Mouse (Mus musculus): ENCODE measurements around the gene Syde2. TPM values are rescaled to one million over a fixed set of nuclear protein-coding genes. Genes with fewer than 3 reads are reported as not detected.

Gene Syde2
- total and polyA plus RNA-seq, 3 experiments: 0.10 to 0.30 TPM; not detected in 1

GRCm38 (mm10) chr3:145947539-145948204 lies 40.0 kb upstream of the Syde2 start:
- Histone ChIP-seq H3K27me3 (replicated peaks) (no peaks in the 10 kb centered on the region), H3K9ac (ENCODE audit: insufficient read depth, low read depth) (no peak overlapping the region), H3K36me3 (replicated peaks in 1 of 2; ENCODE audit: control insufficient read depth in 1 of 2, insufficient read depth in 1 of 2, low read length in 1 of 2) (peaks cover 22 to 38% of the 10 kb centered on the region in 2 experiments), H3K27ac (ENCODE audit: insufficient read depth, low read depth) (no peak overlapping the region), H3K4me3 (replicated peaks in 1 of 3; ENCODE audit: low read depth in 2 of 3, low read length in 2 of 3, poor library complexity in 1 of 3) (no peak overlapping the region), H3K9me3 (replicated peaks; ENCODE audit: low read length) (no peaks in the 10 kb centered on the region), H3K4me1 (ENCODE audit: control insufficient read depth in 1 of 2, insufficient read depth in 2 of 2) (peaks cover 3 to 54% of the 10 kb centered on the region in 2 experiments; a peak in 3 of 4 replicates), H3K4me2 (ENCODE audit: insufficient read depth, low read depth, poor library complexity, severe bottlenecking) (no peak overlapping the region), H3K79me2 (replicated peaks; ENCODE audit: control insufficient read depth, extremely low read depth, insufficient read depth, poor library complexity, severe bottlenecking) (peaks cover 6% of the 10 kb centered on the region)
- dilution Hi-C loops (cut with MboI; ENCODE audit: extremely low pct_ligation_motif_present, extremely low pct_unique_long_range_greater_than_20kb, low sequenced_read_pairs) (no loop called here), in situ Hi-C loops (cut with MboI; ENCODE audit: low pct_ligation_motif_present, low pct_unique_long_range_greater_than_20kb, low sequenced_read_pairs) (no loop called here)
- TF ChIP-seq JUN (IDR thresholded peaks at IDR 0.05; ENCODE audit: insufficient read depth, low read depth, low read length) (no peak), SMC3 (IDR thresholded peaks at IDR 0.05; ENCODE audit: low read depth, low read length) (no peak), KAT2A (IDR thresholded peaks at IDR 0.05; ENCODE audit: insufficient replicate concordance, low read length) (no peak), USF2 (conservative IDR thresholded peaks at IDR 0.05; ENCODE audit: low read depth, low read length) (no peak), POLR2A (IDR thresholded peaks at IDR 0.05; ENCODE audit: low read depth, low read length) (no peak), MAX (IDR thresholded peaks at IDR 0.05; ENCODE audit: low read length) (no peak), MYC (IDR thresholded peaks at IDR 0.05; ENCODE audit: low read depth, low read length) (no peak), JUND (conservative IDR thresholded peaks at IDR 0.05; ENCODE audit: low read depth, low read length) (no peak), NELFE (IDR thresholded peaks at IDR 0.05; ENCODE audit: low read depth, low read length) (no peak), HCFC1 (IDR thresholded peaks at IDR 0.05; ENCODE audit: low read depth, low read length) (no peak)
- no peak for DNase-seq (ENCODE audit: extremely low read depth)

DNA sequence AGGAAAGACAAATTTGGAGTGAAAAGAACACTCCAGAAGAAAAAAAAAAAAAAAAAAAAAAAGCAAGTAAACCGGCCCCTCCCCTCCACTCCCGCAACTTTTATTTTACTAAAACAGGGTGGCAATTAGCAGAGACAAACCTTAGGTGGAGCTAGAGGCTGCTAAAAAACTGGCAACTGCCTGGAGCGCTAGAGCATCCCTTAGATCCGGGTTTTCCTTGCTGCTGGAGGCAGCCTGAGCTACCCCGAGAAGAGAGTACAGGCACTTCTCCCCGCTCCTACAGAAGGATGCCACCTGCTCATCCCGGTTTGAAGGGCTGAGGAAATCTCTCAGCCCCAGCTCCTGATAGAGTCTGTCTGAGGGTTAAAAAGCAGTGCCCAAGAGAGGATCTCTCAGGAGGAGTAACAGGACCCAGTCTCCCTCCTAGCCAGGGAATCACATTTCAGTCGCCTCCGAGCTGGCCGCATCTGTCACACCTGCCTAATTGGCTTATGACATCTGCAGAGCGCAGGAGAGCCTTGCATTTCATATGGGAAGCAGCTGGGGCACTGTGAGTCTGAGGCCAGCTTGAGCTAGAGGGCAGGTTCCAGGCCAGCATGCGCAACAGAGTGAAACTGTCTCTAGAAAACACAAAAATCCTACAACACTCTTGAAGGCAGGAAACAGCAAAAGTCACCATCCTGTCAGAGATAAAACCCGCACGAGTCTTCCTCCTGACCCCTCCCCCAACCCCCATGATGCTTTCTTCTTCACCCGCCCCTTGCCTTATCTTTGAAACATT lies 37.4 kb upstream of the Syde2 start:
- no peak for DNase-seq (ENCODE audit: extremely low read depth)
- Histone ChIP-seq H3K27me3 (replicated peaks) (no peaks in the 10 kb centered on the region), H3K9me3 (replicated peaks; ENCODE audit: low read length) (no peaks in the 10 kb centered on the region), H3K4me2 (ENCODE audit: insufficient read depth, low read depth, poor library complexity, severe bottlenecking) (no peak overlapping the region), H3K27ac (ENCODE audit: insufficient read depth, low read depth) (no peak overlapping the region), H3K36me3 (replicated peaks in 1 of 2; ENCODE audit: control insufficient read depth in 1 of 2, insufficient read depth in 1 of 2, low read length in 1 of 2) (peaks cover 3 to 14% of the 10 kb centered on the region in 2 experiments), H3K4me3 (replicated peaks in 1 of 3; ENCODE audit: low read depth in 2 of 3, low read length in 2 of 3, poor library complexity in 1 of 3) (no peak overlapping the region), H3K79me2 (replicated peaks; ENCODE audit: control insufficient read depth, extremely low read depth, insufficient read depth, poor library complexity, severe bottlenecking) (no peaks in the 10 kb centered on the region), H3K4me1 (ENCODE audit: control insufficient read depth in 1 of 2, insufficient read depth in 2 of 2) (peaks cover 3 to 30% of the 10 kb centered on the region in 2 experiments; a peak in 3 of 4 replicates), H3K9ac (ENCODE audit: insufficient read depth, low read depth) (no peak overlapping the region)
- TF ChIP-seq MAZ (IDR thresholded peaks at IDR 0.05; ENCODE audit: low read depth, low read length): peak; percentile 54; the same call in 1 of the 2 replicates
- peak; percentile 28 for TF ChIP-seq SMC3 (IDR thresholded peaks at IDR 0.05; ENCODE audit: low read depth, low read length)
- TF ChIP-seq RAD21 (IDR thresholded peaks at IDR 0.05; ENCODE audit: low read depth, low read length): peak; percentile 62
- TF ChIP-seq ZNF384 (IDR thresholded peaks at IDR 0.05; ENCODE audit: low read depth, low read length): peak; percentile 83
- TF ChIP-seq HCFC1 (IDR thresholded peaks at IDR 0.05; ENCODE audit: low read depth, low read length): no peak
- TF ChIP-seq CTCF (conservative IDR thresholded peaks at IDR 0.05 in 1 of 2, IDR thresholded peaks at IDR 0.05 in 1 of 2; ENCODE audit: low read depth in 2 of 2, low read length in 2 of 2): peak in 1 of 2 experiments; percentile 58; a peak in 2 of 4 replicates
- TF ChIP-seq NELFE (IDR thresholded peaks at IDR 0.05; ENCODE audit: low read depth, low read length): no peak
- dilution Hi-C loops (cut with MboI; ENCODE audit: extremely low pct_ligation_motif_present, extremely low pct_unique_long_range_greater_than_20kb, low sequenced_read_pairs) (no loop called here), in situ Hi-C loops (cut with MboI; ENCODE audit: low pct_ligation_motif_present, low pct_unique_long_range_greater_than_20kb, low sequenced_read_pairs) (no loop called here)

Data from CH12.LX (cell line).